Mouse (Mus musculus) midbrain, embryonic 11.5 days (tissue): ENCODE results near the gene Adam10. TPM values are rescaled to one million over a fixed set of nuclear protein-coding genes. Genes with fewer than 3 reads are reported as not detected.

ENCODE experiments used
- ATAC-seq: fragments of 200-750 bp; cut with Nextera tagmentation; 2 replicates; pipeline ENCODE4 v1.8.0; 2017; ENCODE audit warnings: moderate TSS enrichment, moderate library complexity; ENCODE audit not compliant: low FRiP score
- DNase-seq: peaks from one replicate; pipeline ENCODE4 v3.0.0; 2015; ENCODE audit warnings: low spot score; ENCODE audit errors: missing footprints
- H3K27ac ChIP-seq: fragments of 300-500 bp; sonication (generic); 2 replicates; pipeline ENCODE4 v1.5.1; 2014; ENCODE audit warnings: low read depth, low read length
- H3K27me3 ChIP-seq: fragments of 300-500 bp; sonication (generic); 2 replicates; pipeline ENCODE4 v1.6.1; 2014; ENCODE audit warnings: mild to moderate bottlenecking, low read length, moderate library complexity, mixed read lengths; ENCODE audit not compliant: control insufficient read depth, insufficient read depth
- H3K36me3 ChIP-seq: fragments of 300-500 bp; sonication (generic); 2 replicates; pipeline ENCODE4 v1.6.1; 2014; ENCODE audit warnings: mild to moderate bottlenecking, low read length, moderate library complexity, mixed read lengths; ENCODE audit not compliant: control insufficient read depth, insufficient read depth
- H3K4me1 ChIP-seq: fragments of 300-500 bp; sonication (generic); 2 replicates; pipeline ENCODE4 v1.6.1; 2014; ENCODE audit warnings: low read length; ENCODE audit not compliant: control insufficient read depth, insufficient read depth
- H3K4me2 ChIP-seq: fragments of 300-500 bp; sonication (generic); 2 replicates; pipeline ENCODE4 v1.6.1; 2014; ENCODE audit warnings: mild to moderate bottlenecking, moderate library complexity
- H3K4me3 ChIP-seq: fragments of 300-500 bp; sonication (generic); 2 replicates; pipeline ENCODE4 v1.5.1; 2014; ENCODE audit warnings: low read depth, low read length
- H3K9ac ChIP-seq: fragments of 300-500 bp; sonication (generic); 2 replicates; pipeline ENCODE4 v1.6.1; 2014; ENCODE audit warnings: low read length
- H3K9me3 ChIP-seq: fragments of 300-500 bp; sonication (generic); 2 replicates; pipeline ENCODE4 v1.6.1; 2016; ENCODE audit warnings: low read length; ENCODE audit not compliant: control insufficient read depth
- WGBS: fragments of 180-500 bp; shearing (Covaris S2); extraction: QIAGEN DNeasy Blood & Tissue Kit; methylation state at CpG from one replicate; pipeline ENCODE4 v1.1.7; 2014; 5-methylcytosine and 5-hydroxymethylcytosine counted together
- polyA plus RNA-seq: library from polyadenylated mRNA; unstranded; fragments of >200 nt; fragmentation: Nextera tagmentation; extraction: Ambion mirVana; gene quantifications from 2 replicates; pipeline ENCODE4 v1.2.1, GENCODE M21; 2014

The Adam10 gene
- polyA plus RNA-seq, 1 experiment from 2014 or later = 64.0 TPM

DNA sequence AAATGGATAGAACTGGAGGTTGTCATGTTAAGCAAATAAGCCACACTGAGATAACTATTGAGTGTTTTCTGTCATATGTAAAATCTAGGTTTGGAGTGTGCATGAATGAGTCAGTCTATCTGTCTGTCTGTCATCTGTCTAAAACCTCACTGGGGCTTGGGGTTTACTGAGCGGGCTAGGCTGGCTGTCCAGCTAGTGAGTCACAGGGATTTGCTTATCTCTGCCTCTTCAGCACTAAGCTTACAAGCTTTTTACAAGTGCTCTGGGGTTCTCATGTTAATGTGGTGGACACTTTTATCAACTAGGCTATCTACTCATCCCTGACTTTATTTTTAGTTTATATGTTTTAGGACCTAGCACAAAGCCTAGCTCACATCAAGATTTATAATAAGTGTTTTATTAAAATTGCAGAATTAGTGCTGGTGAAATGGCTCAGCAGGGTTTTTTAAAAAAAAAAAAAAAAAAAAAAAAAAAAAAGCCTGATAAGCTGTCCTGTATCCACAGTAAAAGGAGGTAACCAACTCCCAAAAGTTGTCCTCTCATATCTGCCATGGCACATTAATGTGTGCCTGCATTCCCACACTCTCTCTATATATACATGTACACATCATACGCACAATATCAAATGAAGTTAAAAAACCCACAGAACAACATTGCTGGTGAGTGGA, 9.6 kb downstream of the Adam10 start:
- H3K4me2 ChIP-seq = no peak overlapping the region
- WGBS = 90% methylated on average over 2 of the region's 2 CpGs

DNA sequence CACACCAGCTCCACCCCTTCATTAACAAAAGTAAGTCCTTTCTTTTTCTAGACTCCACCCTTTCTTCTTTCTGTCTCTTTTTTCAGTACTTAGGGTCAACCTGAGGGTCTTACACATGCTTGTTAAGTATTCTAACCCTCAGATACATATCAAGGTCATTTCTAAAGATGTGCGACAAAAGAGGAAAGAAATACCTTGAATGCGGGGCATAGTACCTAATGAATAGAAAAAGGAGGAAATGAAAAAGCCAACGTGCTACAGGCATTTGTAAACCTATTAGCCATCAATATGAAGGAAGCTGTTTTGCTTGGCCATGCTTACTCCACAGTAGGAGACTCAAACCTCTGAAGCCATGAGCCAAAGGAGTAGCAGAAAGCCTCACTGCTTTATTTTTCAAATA, 11.1 kb downstream of the Adam10 start:
- Histone ChIP-seq H3K9ac (no peak overlapping the region), H3K4me3 (no peak overlapping the region), H3K4me2 (no peak overlapping the region), H3K4me1 (no peaks in the 10 kb centered on the region), H3K27ac (no peak overlapping the region), H3K27me3 (no peaks in the 10 kb centered on the region), H3K9me3 (no peaks in the 10 kb centered on the region), H3K36me3 (no peaks in the 10 kb centered on the region)
- WGBS = 81% methylated on average over 3 of the region's 3 CpGs
- ATAC-seq (no peak), DNase-seq (no peak)

More for the DNA sequence above, 9.6 kb downstream of the Adam10 start:
- no peak overlapping the region for H3K27ac ChIP-seq
- H3K9ac ChIP-seq = no peak overlapping the region
- H3K36me3 ChIP-seq = no peaks in the 10 kb centered on the region
- H3K27me3 ChIP-seq = no peaks in the 10 kb centered on the region
- no peaks in the 10 kb centered on the region for H3K4me1 ChIP-seq
- no peaks in the 10 kb centered on the region for H3K9me3 ChIP-seq
- DNase-seq (no peak), ATAC-seq (no peak)
- H3K4me3 ChIP-seq = no peak overlapping the region

DNA sequence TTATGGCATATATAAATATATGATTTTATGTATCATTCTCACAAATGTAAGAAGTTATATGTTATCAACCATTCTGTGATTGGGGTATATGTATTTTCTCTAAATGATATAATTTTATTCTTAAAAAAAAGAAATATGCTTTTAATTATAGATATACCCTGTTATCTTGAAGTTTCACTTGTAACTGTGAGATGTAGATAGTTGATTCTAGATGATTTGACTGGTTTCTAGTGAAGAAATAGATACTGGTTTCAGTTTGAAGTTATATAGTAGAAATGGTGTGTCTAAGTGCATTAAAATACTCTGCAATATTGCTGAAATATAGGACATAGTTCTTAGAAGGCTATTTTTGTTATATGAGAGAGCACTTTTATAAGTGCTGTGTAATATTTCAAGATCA, 11.8 kb downstream of the Adam10 start:
- H3K9ac ChIP-seq = no peak overlapping the region
- no peak for DNase-seq
- H3K27ac ChIP-seq = no peak overlapping the region
- no peaks in the 10 kb centered on the region for H3K9me3 ChIP-seq
- H3K4me3 ChIP-seq = no peak overlapping the region
- H3K27me3 ChIP-seq = no peaks in the 10 kb centered on the region
- no peak for ATAC-seq
- no peaks in the 10 kb centered on the region for H3K36me3 ChIP-seq
- no peaks in the 10 kb centered on the region for H3K4me1 ChIP-seq
- no peak overlapping the region for H3K4me2 ChIP-seq

DNA sequence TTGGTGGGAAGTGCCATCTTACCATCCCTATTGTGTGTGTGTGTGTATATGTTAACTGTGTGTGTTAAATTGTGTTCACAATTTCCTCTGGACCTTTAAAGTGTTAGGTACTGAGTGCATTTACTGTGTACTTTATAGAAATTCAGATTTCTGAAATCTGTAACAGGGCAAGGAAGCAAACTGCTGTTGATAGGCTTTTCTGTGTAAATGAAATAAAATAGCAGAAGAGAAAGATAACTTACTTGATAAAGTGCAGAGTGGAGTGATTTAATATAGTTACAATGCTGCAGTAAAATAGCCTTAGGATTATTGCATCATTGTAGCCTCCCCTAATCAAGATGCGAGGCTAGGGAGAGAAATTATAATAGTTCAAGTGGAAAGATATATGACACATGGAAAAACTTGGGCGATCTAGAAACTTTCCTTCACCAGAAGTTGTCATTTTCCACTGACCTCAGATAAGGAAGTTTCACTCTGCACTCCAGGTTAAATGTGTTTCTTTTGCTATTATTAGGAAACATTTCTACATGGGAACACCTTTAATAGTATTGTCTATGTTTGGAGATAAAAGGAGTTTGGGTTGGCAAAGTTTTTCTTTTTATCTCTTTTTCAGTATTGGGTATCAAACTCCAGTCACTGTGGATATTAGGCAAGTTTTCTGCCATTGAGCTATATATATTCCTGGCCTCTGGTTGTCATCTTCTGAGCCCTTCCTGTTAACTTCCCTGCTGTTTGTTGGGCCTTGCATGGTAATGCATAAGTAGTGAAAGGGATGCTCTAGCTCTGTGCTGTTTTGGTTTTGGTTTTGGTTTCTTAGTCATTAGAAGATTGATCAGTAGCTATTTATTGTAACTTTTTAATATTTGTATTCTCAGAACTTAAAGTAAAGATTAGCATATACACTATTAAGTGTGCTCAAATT, 13.2 kb downstream of the Adam10 start:
- ATAC-seq = no peak
- Histone ChIP-seq H3K36me3 (no peaks in the 10 kb centered on the region), H3K9me3 (no peaks in the 10 kb centered on the region), H3K4me2 (no peak overlapping the region), H3K4me3 (no peak overlapping the region), H3K4me1 (no peaks in the 10 kb centered on the region), H3K27me3 (no peaks in the 10 kb centered on the region), H3K9ac (no peak overlapping the region), H3K27ac (no peak overlapping the region)
- DNase-seq = no peak
- WGBS = 87% methylated on average over 2 of the region's 2 CpGs

DNA sequence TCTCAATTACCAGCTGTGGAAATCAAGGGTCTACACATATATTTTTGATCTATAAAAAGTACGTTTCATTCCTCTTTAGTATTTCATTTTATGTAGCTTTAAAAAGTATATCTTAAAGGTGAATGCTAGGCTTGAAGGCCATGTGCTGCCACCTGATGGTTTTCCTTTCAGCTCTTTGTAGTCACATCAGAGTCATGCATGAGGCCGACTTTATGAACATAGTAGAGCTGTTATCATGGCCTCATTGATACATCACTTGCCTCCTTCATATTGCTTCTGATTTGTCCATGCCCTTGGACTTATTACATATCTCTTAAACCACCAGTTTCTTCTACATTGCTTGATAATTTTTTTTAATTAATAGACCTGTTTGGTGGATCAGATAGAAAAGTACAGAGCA, 16.9 kb downstream of the Adam10 start:
- DNase-seq (no peak), ATAC-seq (no peak)
- 92% methylated on average over 2 of the region's 2 CpGs for WGBS
- Histone ChIP-seq H3K4me3 (no peak overlapping the region), H3K9me3 (no peaks in the 10 kb centered on the region), H3K27ac (no peak overlapping the region), H3K27me3 (no peaks in the 10 kb centered on the region), H3K4me2 (no peak overlapping the region), H3K9ac (no peak overlapping the region), H3K36me3 (no peaks in the 10 kb centered on the region), H3K4me1 (no peaks in the 10 kb centered on the region)

DNA sequence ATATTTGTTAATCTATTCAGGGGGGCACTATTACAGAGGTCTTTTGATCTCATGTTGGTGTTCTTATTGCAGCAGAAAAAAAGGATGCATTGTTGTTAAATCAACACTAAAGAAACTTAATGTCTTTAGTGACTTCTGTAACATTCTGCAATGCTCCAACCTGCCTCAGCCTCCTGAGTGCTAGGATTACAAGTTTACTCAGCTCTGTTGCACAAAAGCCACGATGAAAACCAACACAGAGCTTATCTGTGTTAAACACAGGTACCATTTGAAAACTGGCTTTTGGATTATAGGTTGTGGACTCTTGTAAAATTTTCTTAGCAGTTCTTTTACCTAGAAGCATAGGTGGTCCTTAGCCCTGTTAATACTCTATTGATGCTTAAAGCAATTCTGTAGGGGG, 19.3 kb downstream of the Adam10 start:
- ATAC-seq = no peak
- WGBS = 82% methylated on average over 1 of the region's 1 CpGs
- H3K9me3 ChIP-seq = no peaks in the 10 kb centered on the region
- DNase-seq = no peak
- no peak overlapping the region for H3K4me3 ChIP-seq
- H3K27me3 ChIP-seq = no peaks in the 10 kb centered on the region
- no peak overlapping the region for H3K27ac ChIP-seq
- H3K4me2 ChIP-seq = no peak overlapping the region
- no peak overlapping the region for H3K9ac ChIP-seq
- H3K4me1 ChIP-seq = no peaks in the 10 kb centered on the region
- no peaks in the 10 kb centered on the region for H3K36me3 ChIP-seq

DNA sequence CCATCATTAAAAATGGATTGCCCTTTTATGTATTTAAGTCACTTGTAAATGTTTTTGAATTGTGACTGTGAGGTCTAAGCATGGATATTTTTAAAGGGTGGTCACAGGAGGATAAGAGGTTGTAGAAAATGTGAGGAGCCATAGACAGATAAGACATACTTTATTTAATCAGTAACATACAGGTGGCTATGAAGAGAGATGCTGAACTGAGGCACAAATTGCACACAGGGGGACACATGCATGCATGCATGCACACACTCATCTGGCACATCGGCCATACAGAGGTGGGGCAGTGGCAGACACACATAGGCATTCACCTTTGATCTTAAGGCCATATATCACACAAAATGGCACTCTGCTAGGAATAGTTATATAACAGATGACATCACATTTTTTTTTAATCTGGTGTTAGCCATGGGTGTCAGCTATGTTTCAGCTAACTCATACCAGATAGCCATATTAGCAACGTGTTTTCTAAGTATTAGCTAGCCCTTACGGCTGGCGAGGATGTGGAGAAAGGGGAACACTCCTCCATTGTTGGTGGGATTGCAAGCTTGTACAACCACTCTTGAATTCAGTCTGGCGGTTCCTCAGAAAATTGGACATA, 24.9 kb downstream of the Adam10 start:
- Histone ChIP-seq H3K9ac (no peak overlapping the region), H3K9me3 (no peaks in the 10 kb centered on the region), H3K4me2 (no peak overlapping the region), H3K27me3 (no peaks in the 10 kb centered on the region), H3K27ac (no peak overlapping the region), H3K4me1 (no peaks in the 10 kb centered on the region), H3K4me3 (no peak overlapping the region), H3K36me3 (no peaks in the 10 kb centered on the region)
- DNase-seq = no peak
- WGBS = 95% methylated on average over 5 of the region's 5 CpGs
- ATAC-seq = no peak

DNA sequence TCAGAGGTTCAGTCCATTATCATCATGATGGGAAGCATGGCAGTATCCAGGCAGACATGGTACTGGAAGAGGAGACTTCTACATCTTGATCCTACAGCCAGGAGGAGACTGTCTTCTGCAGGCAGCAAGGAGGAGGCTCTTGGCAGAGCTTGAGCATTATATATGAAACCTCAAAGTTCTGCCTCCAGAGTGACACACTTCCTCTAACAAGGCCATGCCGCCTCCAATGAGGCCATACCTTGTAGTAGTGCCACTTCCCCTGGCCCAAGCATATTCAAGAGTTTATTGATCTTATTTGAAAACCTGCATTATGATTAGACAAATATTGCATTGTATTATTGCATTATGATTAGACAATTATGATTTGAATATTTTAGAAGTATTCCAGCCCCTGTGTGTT, 27.6 kb downstream of the Adam10 start:
- DNase-seq (no peak), ATAC-seq (no peak)
- Histone ChIP-seq H3K4me3 (no peak overlapping the region), H3K36me3 (no peaks in the 10 kb centered on the region), H3K4me2 (no peak overlapping the region), H3K27me3 (no peaks in the 10 kb centered on the region), H3K9me3 (no peaks in the 10 kb centered on the region), H3K4me1 (no peaks in the 10 kb centered on the region), H3K9ac (no peak overlapping the region), H3K27ac (no peak overlapping the region)
- 97% methylated on average over 1 of the region's 1 CpGs for WGBS

DNA sequence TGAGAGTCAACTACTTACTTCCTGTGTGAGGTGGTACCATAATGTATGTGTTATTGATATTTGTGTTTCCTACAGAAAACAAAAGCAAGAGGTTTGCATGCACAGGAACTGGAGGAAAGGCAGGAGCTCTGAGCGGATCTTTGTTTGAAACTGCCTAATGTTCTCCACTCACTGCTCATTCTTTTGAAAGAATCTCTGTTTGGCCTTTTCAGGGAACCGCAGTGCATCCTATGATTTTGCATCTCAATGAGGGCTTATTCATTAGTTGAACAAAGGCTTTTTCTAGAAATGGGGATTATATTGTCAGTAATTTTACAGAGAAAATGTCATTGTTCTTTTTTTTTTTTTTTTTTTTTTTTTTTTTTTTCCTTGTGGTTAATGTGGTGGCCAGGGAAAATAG, 50.7 kb downstream of the Adam10 start:
- peak; percentile 86 for DNase-seq
- Histone ChIP-seq H3K36me3 (no peaks in the 10 kb centered on the region), H3K27me3 (no peaks in the 10 kb centered on the region), H3K9ac (no peak overlapping the region), H3K4me1 (peaks cover 4% of the 10 kb centered on the region), H3K27ac (no peak overlapping the region), H3K4me2 (no peak overlapping the region), H3K4me3 (no peak overlapping the region), H3K9me3 (no peaks in the 10 kb centered on the region)
- WGBS = 22% methylated on average over 2 of the region's 2 CpGs
- no peak for ATAC-seq
